Mouse (Mus musculus) midbrain, embryonic 13.5 days (tissue): ENCODE data around the gene Zfp319. TPM values are rescaled to one million over a fixed set of nuclear protein-coding genes. Genes with fewer than 3 reads are reported as not detected.

Source experiments
- ATAC-seq: fragments of 200-750 bp; cut with Nextera tagmentation; 2 replicates; pipeline ENCODE4 v1.8.0; 2017; ENCODE audit warnings: mild to moderate bottlenecking, moderate TSS enrichment, moderate library complexity
- H3K27ac ChIP-seq: fragments of 300-500 bp; sonication (generic); 2 replicates; pipeline ENCODE4 v1.5.1; 2015; ENCODE audit warnings: inconsistent platforms, mild to moderate bottlenecking, moderate library complexity
- H3K27me3 ChIP-seq: fragments of 300-500 bp; sonication (generic); 2 replicates; pipeline ENCODE4 v1.6.1; 2015; ENCODE audit warnings: mild to moderate bottlenecking, inconsistent platforms
- H3K36me3 ChIP-seq: fragments of 300-500 bp; sonication (generic); 2 replicates; pipeline ENCODE4 v1.6.1; 2015; ENCODE audit warnings: mild to moderate bottlenecking, inconsistent platforms
- H3K4me1 ChIP-seq: fragments of 300-500 bp; sonication (generic); replicated peaks from 2 replicates; pipeline ENCODE4 v1.6.1; 2015; ENCODE audit warnings: inconsistent platforms
- H3K4me2 ChIP-seq: fragments of 300-500 bp; sonication (generic); replicated peaks from 2 replicates; pipeline ENCODE4 v1.6.1; 2015; ENCODE audit warnings: moderate library complexity, mild to moderate bottlenecking, inconsistent platforms
- H3K4me3 ChIP-seq: fragments of 300-500 bp; sonication (generic); replicated peaks from 2 replicates; pipeline ENCODE4 v1.5.1; 2015; ENCODE audit warnings: mild to moderate bottlenecking, inconsistent platforms
- H3K9ac ChIP-seq: fragments of 300-500 bp; sonication (generic); replicated peaks from 2 replicates; pipeline ENCODE4 v1.6.1; 2015; ENCODE audit warnings: mild to moderate bottlenecking, inconsistent platforms
- H3K9me3 ChIP-seq: fragments of 300-500 bp; sonication (generic); 2 replicates; pipeline ENCODE4 v1.6.1; 2016; ENCODE audit warnings: mild to moderate bottlenecking, inconsistent platforms
- WGBS: fragments of 180-500 bp; shearing (Covaris S2); methylation state at CpG from one replicate; pipeline ENCODE4 v1.1.7; 2015; 5-methylcytosine and 5-hydroxymethylcytosine counted together
- polyA plus RNA-seq: library from polyadenylated mRNA; unstranded; fragments of >200 nt; fragmentation: Nextera tagmentation; extraction: Ambion mirVana; gene quantifications from 2 replicates; pipeline ENCODE4 v1.2.1, GENCODE M21; 2015

Gene Zfp319
- polyA plus RNA-seq, 1 experiment from 2014 or later, result 19.5 TPM

GRCm38 (mm10) chr8:95362272-95362671 is 30.5 kb upstream of the Zfp319 start:
- peaks cover 3% of the 10 kb centered on the region; the same call in 1 of the 2 replicates for H3K9me3 ChIP-seq
- H3K4me3 ChIP-seq, result no peak overlapping the region
- no peaks in the 10 kb centered on the region for H3K27me3 ChIP-seq
- no peak for ATAC-seq
- peaks cover 33% of the 10 kb centered on the region for H3K4me1 ChIP-seq
- H3K27ac ChIP-seq, result no peak overlapping the region
- H3K9ac ChIP-seq, result no peak overlapping the region
- 0 out of 2 replicates have a peak, but pooled peaks cover 4% of the 10 kb centered on the region for H3K36me3 ChIP-seq
- no peak overlapping the region for H3K4me2 ChIP-seq
- WGBS, result 68% methylated on average over 6 of the region's 6 CpGs

GRCm38 (mm10) chr8:95361016-95361341 is 29.2 kb upstream of the Zfp319 start:
- H3K4me2 ChIP-seq, result no peak overlapping the region
- peak overlapping the region; percentile 22; the same call in 1 of the 2 replicates for H3K27ac ChIP-seq
- H3K27me3 ChIP-seq, result no peaks in the 10 kb centered on the region
- ATAC-seq, result 0 out of 2 replicates have a peak, but pooled peaks have one; percentile 43
- H3K9ac ChIP-seq, result peak overlapping the region; percentile 15; the same call in 1 of the 2 replicates
- 67% methylated on average over 3 of the region's 3 CpGs for WGBS
- H3K4me3 ChIP-seq, result no peak overlapping the region
- no peaks in the 10 kb centered on the region for H3K36me3 ChIP-seq
- peaks cover 3% of the 10 kb centered on the region; the same call in 1 of the 2 replicates for H3K9me3 ChIP-seq
- peaks cover 33% of the 10 kb centered on the region for H3K4me1 ChIP-seq

- Histone ChIP-seq H3K27ac (peak overlapping the region; percentile 73), H3K9ac (peak overlapping the region; percentile 15; the same call in 1 of the 2 replicates), H3K4me1 (peaks cover 33% of the 10 kb centered on the region), H3K9me3 (peaks cover 3% of the 10 kb centered on the region; the same call in 1 of the 2 replicates), H3K4me2 (no peak overlapping the region), H3K36me3 (no peaks in the 10 kb centered on the region), H3K27me3 (no peaks in the 10 kb centered on the region), H3K4me3 (no peak overlapping the region)
- 43% methylated on average over 7 of the region's 7 CpGs for WGBS
- ATAC-seq, result peak; percentile 18; the same call in 1 of the 2 replicates
Observed at GRCm38 (mm10) chr8:95360181-95361015, 28.6 kb upstream of the Zfp319 start.

GRCm38 (mm10) chr8:95358550-95359411 is 27.0 kb upstream of the Zfp319 start:
- Histone ChIP-seq H3K36me3 (no peaks in the 10 kb centered on the region), H3K4me3 (no peak overlapping the region), H3K9ac (peak overlapping the region; percentile 46; the same call in 1 of the 2 replicates), H3K4me1 (peaks cover 47% of the 10 kb centered on the region), H3K27ac (0 out of 2 replicates have a peak overlapping the region, but pooled peaks have one; percentile 30), H3K9me3 (peaks cover under 1% of the 10 kb centered on the region; the same call in 1 of the 2 replicates), H3K4me2 (no peak overlapping the region), H3K27me3 (no peaks in the 10 kb centered on the region)
- ATAC-seq, result peak; percentile 32; the same call in 1 of the 2 replicates
- WGBS, result 64% methylated on average over 8 of the region's 8 CpGs

- ATAC-seq, result no peak
- peaks cover 6% of the 10 kb centered on the region; the same call in 1 of the 2 replicates for H3K27me3 ChIP-seq
- H3K9me3 ChIP-seq, result no peaks in the 10 kb centered on the region
- H3K27ac ChIP-seq, result no peak overlapping the region
- no peaks in the 10 kb centered on the region for H3K36me3 ChIP-seq
- peaks cover 47% of the 10 kb centered on the region for H3K4me1 ChIP-seq
- 0 out of 2 replicates have a peak overlapping the region, but pooled peaks have one; percentile 16 for H3K9ac ChIP-seq
- peak overlapping the region; percentile 65 for H3K4me2 ChIP-seq
- 85% methylated on average over 2 of the region's 2 CpGs for WGBS
- H3K4me3 ChIP-seq, result no peak overlapping the region
Observed at GRCm38 (mm10) chr8:95354606-95355005, 22.9 kb upstream of the Zfp319 start.

GRCm38 (mm10) chr8:95352871-95353866 is 21.4 kb upstream of the Zfp319 start:
- Histone ChIP-seq H3K9me3 (no peaks in the 10 kb centered on the region), H3K4me3 (peak overlapping the region; percentile 88), H3K4me2 (peak overlapping the region; percentile 65), H3K9ac (peak overlapping the region; percentile 94), H3K27ac (peak overlapping the region; percentile 92), H3K27me3 (peaks cover 6% of the 10 kb centered on the region; the same call in 1 of the 2 replicates), H3K4me1 (peaks cover 44% of the 10 kb centered on the region), H3K36me3 (no peaks in the 10 kb centered on the region)
- ATAC-seq, result peak; percentile 68
- 2% methylated on average over 62 of the region's 62 CpGs for WGBS

- Histone ChIP-seq H3K9ac (peak within 1 kb of the TSS; percentile 94), H3K4me2 (peak within 1 kb of the TSS; percentile 65), H3K27ac (peak within 1 kb of the TSS; percentile 92), H3K36me3 (no peaks in the 10 kb centered on the region), H3K4me3 (peak within 1 kb of the TSS; percentile 88), H3K4me1 (peaks cover 44% of the 10 kb centered on the region), H3K9me3 (no peaks in the 10 kb centered on the region), H3K27me3 (peaks cover 6% of the 10 kb centered on the region; the same call in 1 of the 2 replicates)
- 0% methylated on average over 74 of the region's 80 CpGs for WGBS
- peak; percentile 80 for ATAC-seq
Observed at GRCm38 (mm10) chr8:95352151-95352870, 20.6 kb upstream of the Zfp319 start, which contains the start of gene Mmp15. TSS of gene Mmp15 (plus strand) at chr8:95352268.

- Histone ChIP-seq H3K9me3 (no peaks in the 10 kb centered on the region), H3K4me2 (peak overlapping the region; percentile 65), H3K4me1 (peaks cover 48% of the 10 kb centered on the region), H3K27ac (no peak overlapping the region), H3K9ac (peak overlapping the region; percentile 94; the same call in 1 of the 2 replicates), H3K4me3 (peak overlapping the region; percentile 88), H3K27me3 (peaks cover 6% of the 10 kb centered on the region; the same call in 1 of the 2 replicates), H3K36me3 (no peaks in the 10 kb centered on the region)
- peak; percentile 17; the same call in 1 of the 2 replicates for ATAC-seq
- 3% methylated on average over 15 of the region's 15 CpGs for WGBS
Observed at GRCm38 (mm10) chr8:95351461-95351860, 19.7 kb upstream of the Zfp319 start.

- Histone ChIP-seq H3K36me3 (peaks cover 14% of the 10 kb centered on the region), H3K27me3 (peaks cover 6% of the 10 kb centered on the region; the same call in 1 of the 2 replicates), H3K9ac (no peak overlapping the region), H3K27ac (0 out of 2 replicates have a peak overlapping the region, but pooled peaks have one; percentile 6), H3K4me2 (no peak overlapping the region), H3K4me1 (peaks cover 36% of the 10 kb centered on the region), H3K4me3 (no peak overlapping the region), H3K9me3 (no peaks in the 10 kb centered on the region)
- 63% methylated on average over 18 of the region's 19 CpGs for WGBS
- ATAC-seq, result no peak
Observed at GRCm38 (mm10) chr8:95348811-95349630, 17.3 kb upstream of the Zfp319 start.
